Mouse (Mus musculus) urinary bladder, adult 18-20 months (tissue): Measurements from ENCODE around the gene Cdkl3.
A peak's percentile ranks its signal among the peaks of the same experiment; 100 is the strongest.

ENCODE experiments used
- DNase-seq, 2 experiments: peaks; one replicate each; pipeline ENCODE4 v3.0.0; 2022; ENCODE audit warnings: low spot score in 2 of 2, mixed read lengths in 2 of 2

The Cdkl3 gene

GRCm38 (mm10) chr11:52003772-52004528 lies at the start of gene Cdkl3:
Gene Cdkl3, plus strand, starts transcription at chr11:52004221.
- DNase-seq = peak; percentile 86 to 94

GRCm38 (mm10) chr11:51956112-51956511 lies 47.9 kb upstream of the Cdkl3 start:
- DNase-seq = no peak

- no peak for DNase-seq
Observed at GRCm38 (mm10) chr11:51957760-51958159, 46.3 kb upstream of the Cdkl3 start.

GRCm38 (mm10) chr11:51959511-51959910 lies 44.5 kb upstream of the Cdkl3 start:
- no peak for DNase-seq

- no peak for DNase-seq
Observed at GRCm38 (mm10) chr11:51960061-51960460, 44.0 kb upstream of the Cdkl3 start.

GRCm38 (mm10) chr11:51960967-51961471 lies 43.0 kb upstream of the Cdkl3 start:
- no peak for DNase-seq

GRCm38 (mm10) chr11:51961761-51962160 lies 42.3 kb upstream of the Cdkl3 start:
- no peak for DNase-seq

GRCm38 (mm10) chr11:51962277-51962676 lies 41.7 kb upstream of the Cdkl3 start:
- no peak for DNase-seq

- no peak for DNase-seq
Observed at GRCm38 (mm10) chr11:51966651-51967050, 37.4 kb upstream of the Cdkl3 start.

GRCm38 (mm10) chr11:51967443-51968401 lies 36.3 kb upstream of the Cdkl3 start, which contains the start of gene Cdkn2aipnl:
Gene Cdkn2aipnl, plus strand, starts transcription at chr11:51967661.
- DNase-seq = peak; percentile 94 to 99

GRCm38 (mm10) chr11:51968896-51969295 lies 35.1 kb upstream of the Cdkl3 start:
- no peak for DNase-seq

- DNase-seq = no peak
Observed at GRCm38 (mm10) chr11:51969511-51969910, 34.5 kb upstream of the Cdkl3 start.

- DNase-seq = no peak
Observed at GRCm38 (mm10) chr11:51971644-51972043, 32.4 kb upstream of the Cdkl3 start.

- DNase-seq = peak; percentile 46 to 68
Observed at GRCm38 (mm10) chr11:51999611-52000289, 4.3 kb upstream of the Cdkl3 start.

- peak; percentile 84 to 91 for DNase-seq
Observed at GRCm38 (mm10) chr11:52000290-52000962, 3.6 kb upstream of the Cdkl3 start, which contains the start of gene Ube2b. Gene Ube2b, minus strand, starts transcription at chr11:52000762.

GRCm38 (mm10) chr11:52001341-52001740 lies 2.7 kb upstream of the Cdkl3 start:
- DNase-seq = no peak

GRCm38 (mm10) chr11:52001861-52002260 lies 2.2 kb upstream of the Cdkl3 start:
- DNase-seq = no peak

- no peak for DNase-seq
Observed at GRCm38 (mm10) chr11:52002842-52003504, 1.0 kb upstream of the Cdkl3 start.

- DNase-seq = no peak
Observed at GRCm38 (mm10) chr11:52003505-52003771, 583 bp upstream of the Cdkl3 start.

GRCm38 (mm10) chr11:52005586-52005985 lies 1.6 kb downstream of the Cdkl3 start:
- DNase-seq = no peak

GRCm38 (mm10) chr11:52011011-52011410 lies 7.0 kb downstream of the Cdkl3 start:
- no peak for DNase-seq
